Mouse (Mus musculus): Measurements from ENCODE around the gene Oosp3.

GRCm38 (mm10) chr19:11747298-11747697 is 50.4 kb downstream of the Oosp3 start, which contains the start of gene Gif:
- no peak for TF ChIP-seq POLR2A (IDR thresholded peaks at IDR 0.05; ENCODE audit: borderline replicate concordance, control insufficient read depth, low read depth, low read length)
- TF ChIP-seq CTCF (IDR thresholded peaks at IDR 0.05; ENCODE audit: control insufficient read depth, insufficient read depth, low read length), result no peak

All from bone marrow, adult 2 months (tissue).